Mouse (Mus musculus): ENCODE measurements at regions not wholly inside any gene's neighbourhood (a gene's known extent, or its start where the extent isn't known, plus 50 kb on each side); places are given as distances from the start of the nearest gene placed in this dataset.

- TF ChIP-seq CTCF (IDR thresholded peaks at IDR 0.05; ENCODE audit: low read depth, low read length), result no peak
- no peak for TF ChIP-seq GATA1 (IDR thresholded peaks at IDR 0.05; ENCODE audit: borderline replicate concordance, low read length)
- TF ChIP-seq TAL1 (conservative IDR thresholded peaks at IDR 0.05; ENCODE audit: low read depth, low read length), result no peak
- TF ChIP-seq POLR2AphosphoS5 (IDR thresholded peaks at IDR 0.05; ENCODE audit: insufficient replicate concordance, low read depth, low read length), result no peak
Observed at GRCm38 (mm10) chr2:169116841-169117240, 161.5 kb upstream of the Zfp64 start.
